19 mouse cellular contexts compared by ENCODE assay signal in genomic region chr5:72241451-72241850, GRCm38 (mm10).
"Had no signal": no experiment of that assay in that cellular context is flagged by ENCODE, and none has a peak within 500 bp of the region (broad histone marks: within the 10 kb centered on the region; RNA-seq: fewer than 3 reads in every experiment).

No protein-coding gene starts in this region.

- H3K4me1 ChIP-seq: midbrain, embryonic 10.5 days; midbrain, embryonic 12.5 days; neural tube, embryonic 13.5 days; neural tube, embryonic 15.5 days had no signal

- ATAC-seq: midbrain, embryonic 16.5 days had no signal

- H3K27ac ChIP-seq: midbrain, embryonic 10.5 days; midbrain, embryonic 12.5 days; neural tube, embryonic 13.5 days; neural tube, embryonic 15.5 days had no signal

- H3K36me3 ChIP-seq: neural tube, embryonic 13.5 days; neural tube, embryonic 15.5 days had no signal

- H3K27me3 ChIP-seq: midbrain, embryonic 12.5 days; neural tube, embryonic 13.5 days; neural tube, embryonic 15.5 days had no signal

- H3K9me3 ChIP-seq: midbrain, embryonic 10.5 days; midbrain, embryonic 12.5 days; neural tube, embryonic 13.5 days; neural tube, embryonic 15.5 days had no signal

- H3K4me2 ChIP-seq: lung, embryonic 14.5 days; midbrain, embryonic 12.5 days; neural tube, embryonic 13.5 days; neural tube, embryonic 15.5 days had no signal

- H3K4me3 ChIP-seq: midbrain, embryonic 10.5 days; midbrain, embryonic 12.5 days; myocyte; neural tube, embryonic 13.5 days; neural tube, embryonic 15.5 days had no signal

- H3K9ac ChIP-seq: lung, embryonic 14.5 days; midbrain, embryonic 12.5 days; neural tube, embryonic 13.5 days; neural tube, embryonic 15.5 days had no signal

- DNase-seq: lung, adult 18-20 months; lung, embryonic 14.5 days; lung, postnatal 10 days; lung, postnatal 4 days; midbrain, embryonic 14.5 days; retina, postnatal 1 day; right cerebral cortex, adult 18-20 months; right cerebral cortex, postnatal 25 days; right cerebral cortex, postnatal 4 days; spleen, adult 18-20 months; thymus, adult 18-20 months; thymus, postnatal 14 days; thymus, postnatal 36 days had no signal
